Mouse (Mus musculus) spleen, adult 2 months (tissue): Measurements from ENCODE around the gene Gm17387. TPM values are rescaled to one million over a fixed set of nuclear protein-coding genes. Genes with fewer than 3 reads are reported as not detected.

Experiments
- DNase-seq, 2 experiments: peaks; one replicate each; pipeline versions ENCODE4 v3.0.0 to v3.0.0-alpha.2; 2012 to 2021; ENCODE audit warnings: low spot score in 2 of 2, low read depth in 1 of 2
- H3K27ac ChIP-seq: fragments of 200-500 bp; 2 replicates; pipeline ENCODE4 v1.5.1; 2012; ENCODE audit warnings: low read length, inconsistent platforms; ENCODE audit not compliant: insufficient read depth
- H3K27me3 ChIP-seq: fragments of 200-500 bp; 2 replicates; pipeline ENCODE4 v1.6.1; 2012; ENCODE audit warnings: mild to moderate bottlenecking, moderate library complexity, low read length, inconsistent platforms; ENCODE audit not compliant: control insufficient read depth, insufficient read depth
- H3K36me3 ChIP-seq: fragments of 200-500 bp; 2 replicates; pipeline ENCODE4 v1.6.1; 2012; ENCODE audit warnings: mild to moderate bottlenecking, low read length, inconsistent platforms; ENCODE audit not compliant: control insufficient read depth, insufficient read depth
- H3K4me1 ChIP-seq: fragments of 200-500 bp; 2 replicates; pipeline ENCODE4 v1.6.1; 2011; ENCODE audit warnings: inconsistent platforms; ENCODE audit not compliant: control insufficient read depth, insufficient read depth, insufficient read length
- H3K4me3 ChIP-seq: fragments of 200-500 bp; 2 replicates; pipeline ENCODE4 v1.5.1; 2011; ENCODE audit warnings: mild to moderate bottlenecking, inconsistent platforms; ENCODE audit not compliant: insufficient read depth, insufficient read length; ENCODE audit errors: extremely low read depth
- CTCF ChIP-seq: fragments of 200-500 bp; IDR thresholded peaks from 2 replicates; pipeline ENCODE4 v1.5.1; 2011; ENCODE audit warnings: mild to moderate bottlenecking, inconsistent platforms; ENCODE audit not compliant: insufficient read depth, insufficient read length, insufficient replicate concordance; ENCODE audit errors: extremely low read depth
- POLR2A ChIP-seq: fragments of 200-500 bp; IDR thresholded peaks from 2 replicates; pipeline ENCODE4 v1.6.1; 2011; ENCODE audit warnings: low read depth, low read length, inconsistent platforms
- WGBS: fragments of 180-500 bp; shearing (Covaris S2); methylation state at CpG from one replicate; pipeline ENCODE4 v1.1.7; 2018; 5-methylcytosine and 5-hydroxymethylcytosine counted together
- polyA plus RNA-seq: library from polyadenylated mRNA; depleted of rRNA; stranded (reverse); fragments of >200 nt; gene quantifications from 2 replicates; pipeline ENCODE4 v1.2.3, GENCODE M21; 2012

Gm17387 gene
- polyA plus RNA-seq, 1 experiment: not detected

GRCm38 (mm10) chr7:141040867-141041606, 12.1 kb downstream of the Gm17387 start:
- no peak for DNase-seq
- Histone ChIP-seq H3K27me3 (no peaks in the 10 kb centered on the region), H3K4me3 (no peak overlapping the region), H3K36me3 (no peaks in the 10 kb centered on the region), H3K4me1 (no peaks in the 10 kb centered on the region), H3K27ac (no peak overlapping the region; the same call in 1 of the 2 replicates)
- no peak for TF ChIP-seq POLR2A
- TF ChIP-seq CTCF: no peak
- 63% methylated on average over 6 of the region's 9 CpGs for WGBS

- H3K27ac ChIP-seq: no peak overlapping the region
- no peak for DNase-seq
- TF ChIP-seq CTCF (no peak), POLR2A (no peak)
- WGBS: 33% methylated on average over 5 of the region's 5 CpGs
- no peak overlapping the region for H3K4me3 ChIP-seq
- H3K27me3 ChIP-seq: no peaks in the 10 kb centered on the region
- no peaks in the 10 kb centered on the region for H3K4me1 ChIP-seq
- H3K36me3 ChIP-seq: no peaks in the 10 kb centered on the region
Observed at GRCm38 (mm10) chr7:141041661-141042060, 12.7 kb downstream of the Gm17387 start.

DNA sequence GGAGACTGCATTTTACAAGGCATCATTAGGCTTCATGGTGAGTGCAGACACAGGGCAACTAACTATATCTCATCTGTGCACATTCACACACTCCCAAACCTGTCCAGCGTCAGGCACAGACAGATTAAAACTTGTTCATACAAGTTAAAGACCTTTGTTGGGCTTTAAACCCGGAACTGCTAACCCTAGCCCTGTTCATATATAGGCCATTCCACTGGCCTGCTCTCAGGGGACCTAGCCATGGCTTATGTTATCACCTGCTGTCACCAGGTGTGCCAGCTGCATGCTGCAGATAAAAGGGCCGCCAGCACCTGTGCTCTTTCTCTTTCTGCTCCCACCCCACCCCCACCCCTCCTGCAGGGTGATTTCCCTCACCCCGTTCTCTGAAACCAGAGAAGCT, 13.6 kb downstream of the Gm17387 start:
- no peaks in the 10 kb centered on the region for H3K27me3 ChIP-seq
- peaks cover 5% of the 10 kb centered on the region; the same call in 1 of the 2 replicates for H3K4me1 ChIP-seq
- no peak overlapping the region for H3K27ac ChIP-seq
- H3K36me3 ChIP-seq: no peaks in the 10 kb centered on the region
- WGBS: 56% methylated on average over 4 of the region's 4 CpGs
- H3K4me3 ChIP-seq: no peak overlapping the region
- TF ChIP-seq POLR2A: no peak
- TF ChIP-seq CTCF: no peak
- DNase-seq: no peak

DNA sequence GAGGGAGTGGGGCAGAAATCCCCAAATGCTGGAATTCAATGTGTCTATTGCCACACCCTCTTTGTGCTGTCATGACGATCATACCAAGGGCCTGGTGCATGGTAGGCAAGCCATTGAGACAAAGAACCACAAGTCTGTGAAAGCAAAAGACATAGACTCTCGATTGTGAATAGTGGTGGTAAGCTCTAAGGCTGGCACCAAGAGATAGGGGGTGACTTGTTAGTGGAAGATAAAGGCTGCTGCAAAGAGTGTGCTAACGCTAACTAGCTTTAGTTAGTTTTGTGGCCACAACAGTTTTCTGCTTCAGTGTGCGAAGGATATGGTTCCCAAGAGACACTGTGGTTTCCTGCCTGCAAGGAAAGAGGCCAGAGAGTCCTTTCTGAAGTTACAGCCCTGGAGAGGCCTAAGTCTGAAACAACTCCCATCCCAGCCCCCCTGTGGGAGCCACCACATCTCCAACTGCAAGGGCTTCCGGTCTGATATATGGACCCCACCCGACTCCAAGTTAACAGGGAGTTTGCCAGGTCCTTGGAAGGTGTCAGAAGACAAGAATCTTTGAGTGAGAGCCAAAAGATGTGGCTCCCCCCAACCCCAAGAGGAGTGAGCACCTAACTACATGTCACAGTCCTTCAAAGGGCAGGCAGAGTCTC, 18.1 kb downstream of the Gm17387 start:
- peaks cover 13% of the 10 kb centered on the region; the same call in 1 of the 2 replicates for H3K4me1 ChIP-seq
- DNase-seq: no peak
- no peak overlapping the region for H3K4me3 ChIP-seq

DNA sequence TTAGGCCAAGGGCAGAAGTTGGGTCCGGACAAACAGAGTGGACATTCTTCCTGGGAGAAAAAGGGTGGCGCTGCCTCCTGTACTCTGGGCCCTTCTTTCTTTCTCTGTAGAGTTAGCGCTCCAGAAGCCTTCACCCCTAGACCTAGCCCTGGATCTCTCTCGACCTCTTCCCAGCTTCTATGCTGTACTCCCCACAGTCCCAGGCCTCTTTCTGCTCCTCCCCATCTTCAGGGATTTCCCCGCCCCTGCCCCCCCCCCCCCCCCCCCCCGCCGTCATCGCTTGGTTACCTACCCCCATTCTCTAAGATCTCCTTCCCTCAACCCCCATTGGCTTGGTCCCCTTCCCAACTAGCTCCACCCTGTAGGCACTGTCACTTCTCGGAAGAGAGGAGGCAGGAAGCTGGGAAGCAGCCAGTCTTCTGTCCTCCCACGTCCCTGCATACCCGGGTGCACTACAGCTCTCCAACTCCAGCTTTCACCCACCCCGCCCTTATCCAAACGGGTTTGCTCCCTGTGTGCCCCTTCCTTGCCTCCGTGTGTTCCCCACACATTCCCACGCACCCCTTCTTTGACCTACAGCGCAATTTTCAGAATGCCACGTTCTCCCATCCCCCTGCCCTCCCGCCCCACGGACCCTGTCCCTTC, 18.8 kb downstream of the Gm17387 start:
- peak overlapping the region; percentile 59 for H3K27ac ChIP-seq
- H3K4me1 ChIP-seq: peaks cover 13% of the 10 kb centered on the region; the same call in 1 of the 2 replicates
- no peaks in the 10 kb centered on the region for H3K27me3 ChIP-seq
- peak overlapping the region; percentile 19; the same call in 1 of the 2 replicates for H3K4me3 ChIP-seq
- no peaks in the 10 kb centered on the region for H3K36me3 ChIP-seq
- 17% methylated on average over 15 of the region's 19 CpGs for WGBS
- DNase-seq: no peak
- no peak for TF ChIP-seq POLR2A
- TF ChIP-seq CTCF: no peak

More for the DNA sequence above, 18.1 kb downstream of the Gm17387 start:
- WGBS: 10% methylated on average over 6 of the region's 6 CpGs
- TF ChIP-seq CTCF (no peak), POLR2A (no peak)
- no peaks in the 10 kb centered on the region for H3K27me3 ChIP-seq
- H3K36me3 ChIP-seq: no peaks in the 10 kb centered on the region
- peak overlapping the region; percentile 59 for H3K27ac ChIP-seq

DNA sequence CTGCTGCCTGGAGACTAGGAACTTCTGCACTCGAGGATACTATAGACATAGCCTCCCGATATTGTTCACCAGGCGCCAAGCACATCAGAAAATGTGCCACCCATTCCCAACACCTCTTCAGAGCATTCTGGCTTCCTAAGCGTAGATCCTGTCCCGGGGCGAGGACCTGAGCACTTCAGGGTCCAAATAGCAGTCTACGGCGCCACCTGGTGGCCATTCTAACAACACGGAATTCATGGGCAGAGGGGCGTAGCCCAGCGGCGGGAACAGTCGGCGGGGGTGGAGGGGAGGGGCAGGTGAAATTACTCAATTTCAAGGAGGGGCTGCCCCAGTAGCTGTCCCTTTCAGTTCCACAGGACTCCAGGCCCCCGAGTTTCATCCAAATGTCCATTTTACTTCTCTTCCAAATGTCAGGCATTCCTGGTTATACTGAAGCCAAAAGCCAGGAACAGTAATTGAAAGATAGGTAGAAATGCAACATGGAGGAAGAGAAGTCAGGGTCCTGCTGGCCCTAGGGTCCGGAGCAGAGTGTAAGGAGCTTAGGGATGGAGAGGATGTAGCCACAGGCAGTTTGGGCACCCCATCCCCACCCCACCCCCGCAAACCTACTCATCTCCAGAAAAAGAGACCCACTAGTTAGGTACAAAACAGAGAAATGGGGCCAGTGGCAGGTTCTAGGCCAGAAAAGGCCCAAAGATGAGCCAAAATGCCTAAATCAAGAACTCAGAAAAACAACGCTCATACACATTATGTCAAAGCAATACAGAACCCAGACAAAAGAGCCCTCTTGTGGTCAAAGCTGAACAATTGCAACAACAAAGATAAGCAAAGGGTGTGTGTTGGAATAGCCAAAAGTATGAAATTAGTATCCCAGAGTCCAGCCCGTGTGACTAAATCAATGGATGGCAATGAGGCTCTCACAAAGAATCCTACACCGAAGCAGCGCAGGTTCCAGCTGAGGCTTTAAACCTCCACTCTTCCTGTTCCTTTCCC, 19.6 kb downstream of the Gm17387 start:
- 5% methylated on average over 21 of the region's 21 CpGs for WGBS
- TF ChIP-seq CTCF: peak; percentile 85; the same call in 1 of the 2 replicates
- no peak for TF ChIP-seq POLR2A
- H3K4me3 ChIP-seq: peak overlapping the region; percentile 19; the same call in 1 of the 2 replicates
- H3K4me1 ChIP-seq: peaks cover 13% of the 10 kb centered on the region; the same call in 1 of the 2 replicates
- no peaks in the 10 kb centered on the region for H3K27me3 ChIP-seq
- H3K36me3 ChIP-seq: no peaks in the 10 kb centered on the region
- peak; percentile 72 to 82 for DNase-seq
- H3K27ac ChIP-seq: peak overlapping the region; percentile 29
